Mouse (Mus musculus): ENCODE measurements around the gene Mccc2.

- TF ChIP-seq CTCF (IDR thresholded peaks at IDR 0.05; ENCODE audit: low read depth, low read length), result no peak
- no peak for TF ChIP-seq POLR2AphosphoS5 (IDR thresholded peaks at IDR 0.05; ENCODE audit: insufficient replicate concordance, low read depth, low read length)
These were observed 53.8 kb downstream of the Mccc2 start for GRCm38 (mm10) chr13:99961661-99962060.
